Mouse (Mus musculus) intestine, postnatal 0 days (tissue): Measurements from ENCODE around the gene Ankrd44. TPM values are rescaled to one million over a fixed set of nuclear protein-coding genes. Genes with fewer than 3 reads are reported as not detected.

Experiments used
- ATAC-seq: fragments of 200-750 bp; cut with Nextera tagmentation; 2 replicates; pipeline ENCODE4 v1.8.0; 2017; ENCODE audit warnings: mild to moderate bottlenecking, moderate TSS enrichment, moderate library complexity
- H3K27ac ChIP-seq: fragments of 300-500 bp; sonication (generic); 2 replicates; pipeline ENCODE4 v1.5.1; 2014; ENCODE audit warnings: mild to moderate bottlenecking, low read depth, low read length, moderate library complexity
- H3K27me3 ChIP-seq: fragments of 300-500 bp; sonication (generic); replicated peaks from 2 replicates; pipeline ENCODE4 v1.6.1; 2014; ENCODE audit warnings: low read length, mixed read lengths; ENCODE audit not compliant: control insufficient read depth, insufficient read depth
- H3K36me3 ChIP-seq: fragments of 300-500 bp; sonication (generic); 2 replicates; pipeline ENCODE4 v1.6.1; 2014; ENCODE audit warnings: mild to moderate bottlenecking, moderate library complexity; ENCODE audit not compliant: control insufficient read depth, insufficient read depth
- H3K4me1 ChIP-seq: fragments of 300-500 bp; sonication (generic); replicated peaks from 2 replicates; pipeline ENCODE4 v1.6.1; 2014; ENCODE audit warnings: antibody characterized with exemption, low read length, mixed read lengths; ENCODE audit not compliant: control insufficient read depth, insufficient read depth
- H3K4me2 ChIP-seq: fragments of 300-500 bp; sonication (generic); replicated peaks from 2 replicates; pipeline ENCODE4 v1.6.1; 2014; ENCODE audit warnings: low read depth, mild to moderate bottlenecking, moderate library complexity
- H3K4me3 ChIP-seq: fragments of 300-500 bp; sonication (generic); 2 replicates; pipeline ENCODE4 v1.5.1; 2014; ENCODE audit warnings: low read depth, low read length
- H3K9ac ChIP-seq: fragments of 300-500 bp; sonication (generic); 2 replicates; pipeline ENCODE4 v1.6.1; 2014; ENCODE audit warnings: mild to moderate bottlenecking, low read depth, low read length
- H3K9me3 ChIP-seq: fragments of 300-500 bp; sonication (generic); 2 replicates; pipeline ENCODE4 v1.6.1; 2016; ENCODE audit warnings: mixed run types; ENCODE audit not compliant: control insufficient read depth
- CTCF ChIP-seq: sonication (generic); IDR thresholded peaks from 2 replicates; pipeline ENCODE4 v1.5.1; 2016; ENCODE audit warnings: low read depth, mild to moderate bottlenecking, control low read depth, antibody characterized with exemption, moderate library complexity
- WGBS: fragments of 180-500 bp; shearing (Covaris S2); extraction: QIAGEN DNeasy Blood & Tissue Kit; methylation state at CpG from one replicate; pipeline ENCODE4 v1.1.7; 2014; 5-methylcytosine and 5-hydroxymethylcytosine counted together
- polyA plus RNA-seq: library from polyadenylated mRNA; unstranded; fragments of >200 nt; fragmentation: Nextera tagmentation; extraction: Ambion mirVana; gene quantifications from 2 replicates; pipeline ENCODE4 v1.2.1, GENCODE M21; 2015

Gene Ankrd44
- polyA plus RNA-seq, 1 experiment from 2014 or later, result 5.5 TPM

DNA sequence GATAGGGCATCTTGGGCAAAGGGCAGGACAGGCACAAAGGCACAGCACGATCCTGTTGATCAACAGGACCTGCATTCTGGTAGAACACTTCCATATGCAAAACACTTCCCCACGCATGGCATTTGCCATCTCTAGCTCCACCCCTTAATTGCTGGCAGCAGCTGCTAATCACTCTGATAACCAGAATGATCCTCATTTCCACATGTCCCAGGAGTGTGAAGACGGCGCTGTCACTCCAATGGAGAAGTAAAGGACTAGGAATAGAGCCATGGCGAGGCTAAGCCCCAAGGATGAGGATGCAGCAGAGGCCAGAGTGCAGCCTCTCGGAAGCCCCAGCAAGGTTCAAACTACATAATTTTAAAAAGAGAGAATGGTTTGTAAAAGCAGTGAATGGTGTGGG lies 26.9 kb downstream of the Ankrd44 start:
- no peak for ATAC-seq
- TF ChIP-seq CTCF, result no peak
- Histone ChIP-seq H3K27ac (no peak overlapping the region), H3K4me3 (no peak overlapping the region), H3K9me3 (0 out of 2 replicates have a peak, but pooled peaks cover 2% of the 10 kb centered on the region), H3K9ac (no peak overlapping the region), H3K36me3 (no peaks in the 10 kb centered on the region), H3K4me1 (peaks cover 11% of the 10 kb centered on the region; the same call in 1 of the 2 replicates), H3K27me3 (no peaks in the 10 kb centered on the region), H3K4me2 (no peak overlapping the region)
- WGBS, result 62% methylated on average over 6 of the region's 6 CpGs

DNA sequence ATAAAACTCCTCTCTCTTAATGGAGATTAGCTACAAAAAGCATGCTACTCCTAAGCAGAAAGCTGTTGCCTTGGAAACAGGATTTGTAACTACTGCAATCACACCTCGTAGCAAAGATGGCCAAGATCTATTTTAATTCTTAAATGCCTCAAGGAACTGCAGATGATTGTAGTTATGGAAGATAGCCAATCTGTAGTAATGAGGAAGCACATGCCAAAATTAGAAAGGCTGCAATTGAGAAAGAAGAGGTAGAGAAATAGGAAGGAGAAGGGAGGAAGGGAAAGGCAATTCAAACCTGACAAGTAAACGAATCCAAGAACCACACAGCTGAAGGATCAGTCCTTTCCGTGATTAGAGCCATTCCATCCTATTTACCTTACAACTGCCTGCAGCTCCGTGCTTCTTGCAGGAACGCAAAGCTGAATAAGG lies 27.5 kb downstream of the Ankrd44 start:
- Histone ChIP-seq H3K27ac (no peak overlapping the region), H3K4me1 (peaks cover 11% of the 10 kb centered on the region; the same call in 1 of the 2 replicates), H3K9ac (no peak overlapping the region), H3K27me3 (no peaks in the 10 kb centered on the region), H3K4me2 (no peak overlapping the region), H3K4me3 (no peak overlapping the region), H3K9me3 (0 out of 2 replicates have a peak, but pooled peaks cover 2% of the 10 kb centered on the region), H3K36me3 (no peaks in the 10 kb centered on the region)
- WGBS, result 24% methylated on average over 5 of the region's 5 CpGs
- TF ChIP-seq CTCF, result no peak
- no peak for ATAC-seq

DNA sequence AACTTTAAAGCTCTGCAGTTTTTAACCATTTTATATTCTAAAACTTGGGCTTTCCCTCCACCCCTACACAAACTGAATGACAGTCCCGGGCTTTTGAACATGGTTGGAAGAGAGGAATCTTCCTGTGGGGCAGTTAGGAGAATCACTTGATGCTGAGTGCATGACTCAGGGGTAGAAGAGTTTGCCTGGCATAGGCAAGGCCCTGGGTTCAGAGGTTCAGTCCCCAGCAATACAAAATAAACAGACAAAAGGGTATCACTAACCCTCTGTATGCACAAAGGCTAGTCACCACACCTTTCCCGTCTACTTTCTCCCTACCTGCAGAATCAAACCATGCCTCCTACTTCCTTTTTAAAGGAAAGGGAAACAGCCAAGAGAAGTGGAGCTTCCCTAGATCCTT lies 28.5 kb downstream of the Ankrd44 start:
- Histone ChIP-seq H3K4me2 (no peak overlapping the region), H3K9me3 (0 out of 2 replicates have a peak, but pooled peaks cover 2% of the 10 kb centered on the region), H3K9ac (no peak overlapping the region), H3K27ac (no peak overlapping the region), H3K36me3 (no peaks in the 10 kb centered on the region), H3K27me3 (no peaks in the 10 kb centered on the region), H3K4me3 (no peak overlapping the region), H3K4me1 (peaks cover 11% of the 10 kb centered on the region; the same call in 1 of the 2 replicates)
- no peak for ATAC-seq
- 80% methylated on average over 2 of the region's 2 CpGs for WGBS
- no peak for TF ChIP-seq CTCF

DNA sequence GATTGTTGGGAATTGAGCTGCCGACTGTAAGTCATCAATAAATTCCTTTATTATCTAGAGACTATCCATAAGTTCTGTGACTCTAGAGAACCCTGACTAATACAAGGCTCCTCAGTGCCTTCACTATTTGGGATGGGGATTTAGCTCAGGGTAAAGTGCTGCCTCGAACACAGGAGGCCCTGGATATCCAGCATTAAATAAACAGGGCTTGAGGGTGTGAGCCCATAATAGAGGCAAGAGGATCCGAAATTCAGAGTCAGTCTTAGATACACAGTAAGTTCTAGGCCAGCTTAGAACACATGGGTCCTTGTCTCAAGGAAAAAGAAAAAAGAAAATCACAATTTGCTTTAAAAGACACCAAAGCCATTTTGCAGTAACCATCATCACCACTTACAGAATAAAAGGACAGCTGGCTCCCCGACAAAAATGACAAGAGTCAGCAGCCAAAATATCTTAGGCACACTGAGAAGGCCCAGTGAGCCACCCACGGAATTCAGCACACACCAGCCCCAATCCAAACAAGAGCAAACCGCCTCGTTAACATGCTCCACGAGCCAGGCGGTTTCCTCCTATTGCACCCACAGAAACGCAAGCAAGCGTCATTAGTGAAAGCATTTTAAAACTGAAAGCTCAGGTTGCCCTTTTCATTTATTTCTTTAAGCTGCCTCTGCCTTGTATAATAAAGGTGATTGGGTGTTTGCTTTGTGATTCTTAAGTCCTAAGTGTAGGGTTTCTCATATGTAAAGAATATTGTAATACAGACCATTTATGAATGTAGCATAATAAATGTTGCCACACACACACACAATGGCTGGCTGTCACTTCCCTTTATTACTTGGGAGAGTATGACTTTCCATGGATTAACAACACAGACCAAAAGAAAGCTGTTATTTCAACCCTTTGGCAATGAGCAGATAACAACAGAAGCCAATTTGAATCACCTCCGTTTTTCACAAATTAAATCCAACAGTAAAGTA lies 29.8 kb downstream of the Ankrd44 start:
- no peak for TF ChIP-seq CTCF
- no peak overlapping the region for H3K9ac ChIP-seq
- H3K4me3 ChIP-seq, result no peak overlapping the region
- peaks cover 11% of the 10 kb centered on the region; the same call in 1 of the 2 replicates for H3K4me1 ChIP-seq
- WGBS, result 61% methylated on average over 11 of the region's 12 CpGs
- H3K36me3 ChIP-seq, result no peaks in the 10 kb centered on the region
- no peaks in the 10 kb centered on the region for H3K9me3 ChIP-seq
- no peak overlapping the region for H3K27ac ChIP-seq
- H3K4me2 ChIP-seq, result no peak overlapping the region
- ATAC-seq, result 0 out of 2 replicates have a peak, but pooled peaks have one; percentile 38
- H3K27me3 ChIP-seq, result no peaks in the 10 kb centered on the region

DNA sequence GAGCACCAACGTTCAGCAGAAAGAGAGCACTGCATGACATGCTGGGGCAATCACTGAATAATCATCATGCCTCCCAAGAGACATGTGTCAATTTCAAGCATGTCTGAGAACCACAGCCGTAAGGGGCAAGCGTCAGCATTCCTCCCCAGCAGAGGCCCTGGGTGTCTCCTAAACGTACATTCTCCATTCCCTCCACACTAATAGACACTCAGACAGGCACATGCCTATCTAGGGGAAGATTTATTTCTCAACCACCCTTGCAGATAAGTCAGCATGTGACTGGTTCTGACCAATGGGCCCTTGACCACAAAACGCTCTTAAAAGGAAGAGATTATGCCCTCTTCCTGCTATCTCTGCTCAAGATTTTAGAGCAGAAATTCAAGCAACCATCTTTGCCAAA lies 37.7 kb downstream of the Ankrd44 start:
- Histone ChIP-seq H3K36me3 (no peaks in the 10 kb centered on the region), H3K4me3 (no peak overlapping the region), H3K4me1 (no peaks in the 10 kb centered on the region), H3K9ac (no peak overlapping the region), H3K27me3 (no peaks in the 10 kb centered on the region), H3K27ac (no peak overlapping the region), H3K4me2 (no peak overlapping the region), H3K9me3 (no peaks in the 10 kb centered on the region)
- WGBS, result 45% methylated on average over 5 of the region's 5 CpGs
- TF ChIP-seq CTCF, result no peak
- no peak for ATAC-seq

DNA sequence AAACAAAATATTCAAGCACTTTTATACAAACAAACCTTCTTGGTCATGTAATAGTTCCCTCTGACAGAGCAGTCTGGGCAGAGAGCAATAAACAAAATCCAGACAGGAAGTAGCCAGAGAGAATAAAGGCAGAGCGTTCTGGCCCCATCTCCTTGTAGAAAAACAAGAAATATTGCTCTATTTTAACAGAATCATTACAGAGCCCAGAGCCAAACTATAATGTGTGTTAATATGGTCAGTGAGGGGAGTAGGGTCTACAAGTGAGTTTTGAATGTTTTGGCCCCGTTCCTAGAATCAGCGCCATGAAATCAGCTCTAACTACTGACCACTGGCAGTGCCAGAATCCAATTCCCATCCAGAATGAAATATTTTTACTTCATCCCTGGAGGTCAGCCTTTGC lies 38.3 kb downstream of the Ankrd44 start:
- no peak overlapping the region for H3K27ac ChIP-seq
- H3K27me3 ChIP-seq, result no peaks in the 10 kb centered on the region
- H3K9me3 ChIP-seq, result no peaks in the 10 kb centered on the region
- TF ChIP-seq CTCF, result no peak
- no peak for ATAC-seq
- no peak overlapping the region for H3K9ac ChIP-seq
- no peaks in the 10 kb centered on the region for H3K4me1 ChIP-seq
- 66% methylated on average over 3 of the region's 3 CpGs for WGBS
- H3K4me3 ChIP-seq, result no peak overlapping the region
- no peaks in the 10 kb centered on the region for H3K36me3 ChIP-seq
- no peak overlapping the region for H3K4me2 ChIP-seq
